Mouse (Mus musculus) hindbrain, embryonic 16.5 days (tissue): Measurements from ENCODE around the gene Rps18. TPM values are rescaled to one million over a fixed set of nuclear protein-coding genes. Genes with fewer than 3 reads are reported as not detected.
A peak's percentile ranks its signal among the peaks of the same experiment; 100 is the strongest.

Source experiments
- ATAC-seq: fragments of 200-750 bp; cut with Nextera tagmentation; 2 replicates; pipeline ENCODE4 v1.8.0; 2017; ENCODE audit warnings: moderate TSS enrichment, moderate library complexity
- H3K27ac ChIP-seq: fragments of 300-500 bp; sonication (generic); 2 replicates; pipeline ENCODE4 v1.5.1; 2014; ENCODE audit warnings: low read depth, mild to moderate bottlenecking, control low read depth, low read length, moderate library complexity
- H3K27me3 ChIP-seq: fragments of 300-500 bp; sonication (generic); replicated peaks from 2 replicates; pipeline ENCODE4 v1.6.1; 2014; ENCODE audit warnings: low read length; ENCODE audit not compliant: control insufficient read depth, insufficient read depth
- H3K36me3 ChIP-seq: fragments of 300-500 bp; sonication (generic); 2 replicates; pipeline ENCODE4 v1.6.1; 2014; ENCODE audit warnings: mild to moderate bottlenecking, low read length, moderate library complexity, mixed read lengths; ENCODE audit not compliant: control insufficient read depth, insufficient read depth
- H3K4me1 ChIP-seq: fragments of 300-500 bp; sonication (generic); 2 replicates; pipeline ENCODE4 v1.6.1; 2014; ENCODE audit warnings: low read depth, low read length; ENCODE audit not compliant: control insufficient read depth, insufficient read depth
- H3K4me2 ChIP-seq: fragments of 300-500 bp; sonication (generic); 2 replicates; pipeline ENCODE4 v1.6.1; 2014; ENCODE audit warnings: mild to moderate bottlenecking, low read length, control low read depth, moderate library complexity
- H3K4me3 ChIP-seq: fragments of 300-500 bp; sonication (generic); 2 replicates; pipeline ENCODE4 v1.5.1; 2014; ENCODE audit warnings: mild to moderate bottlenecking, low read length, control low read depth, moderate library complexity
- H3K9ac ChIP-seq: fragments of 300-500 bp; sonication (generic); 2 replicates; pipeline ENCODE4 v1.6.1; 2014; ENCODE audit warnings: low read depth, mild to moderate bottlenecking, control low read depth, low read length, moderate library complexity
- H3K9me3 ChIP-seq: fragments of 300-500 bp; sonication (generic); 2 replicates; pipeline ENCODE4 v1.6.1; 2014; ENCODE audit warnings: mild to moderate bottlenecking, low read length, moderate library complexity; ENCODE audit not compliant: control insufficient read depth
- WGBS: fragments of 180-500 bp; shearing (Covaris S2); extraction: QIAGEN DNeasy Blood & Tissue Kit; methylation state at CpG from one replicate; pipeline ENCODE4 v1.1.7; 2014; 5-methylcytosine and 5-hydroxymethylcytosine counted together
- polyA plus RNA-seq: library from polyadenylated mRNA; unstranded; fragments of >200 nt; fragmentation: Nextera tagmentation; extraction: Ambion mirVana; gene quantifications from 2 replicates; pipeline ENCODE4 v1.2.1, GENCODE M21; 2015

Gene Rps18
- polyA plus RNA-seq, 1 experiment from 2014 or later: 697 TPM

GRCm38 (mm10) chr17:33930280-33931158 is 25.3 kb downstream of the Rps18 start:
- ATAC-seq: peak; percentile 5; the same call in 1 of the 2 replicates

GRCm38 (mm10) chr17:33929371-33930279 is 26.2 kb downstream of the Rps18 start, which contains the start of gene Rgl2:
Rgl2 (plus strand) TSS chr17:33929543.
- under 1% methylated on average over 78 of the region's 80 CpGs for WGBS
- Histone ChIP-seq H3K9ac (peak within 1 kb of the TSS; percentile 86), H3K27ac (peak within 1 kb of the TSS; percentile 90), H3K4me1 (peaks cover 12% of the 10 kb centered on the region), H3K4me2 (peak within 1 kb of the TSS; percentile 92), H3K9me3 (no peaks in the 10 kb centered on the region), H3K4me3 (peak within 1 kb of the TSS; percentile 73), H3K36me3 (peaks cover 6% of the 10 kb centered on the region), H3K27me3 (no peaks in the 10 kb centered on the region)
- ATAC-seq: peak; percentile 88

More at GRCm38 (mm10) chr17:33930280-33931158, 25.3 kb downstream of the Rps18 start:
- H3K27me3 ChIP-seq: no peaks in the 10 kb centered on the region
- H3K4me2 ChIP-seq: peak overlapping the region; percentile 92
- peak overlapping the region; percentile 73 for H3K4me3 ChIP-seq
- H3K4me1 ChIP-seq: peaks cover 12% of the 10 kb centered on the region
- peak overlapping the region; percentile 86 for H3K9ac ChIP-seq
- no peaks in the 10 kb centered on the region for H3K9me3 ChIP-seq
- H3K27ac ChIP-seq: peak overlapping the region; percentile 90
- under 1% methylated on average over 44 of the region's 45 CpGs for WGBS
- H3K36me3 ChIP-seq: peaks cover 12% of the 10 kb centered on the region

GRCm38 (mm10) chr17:33928251-33928947 is 27.4 kb downstream of the Rps18 start:
- WGBS: 64% methylated on average over 21 of the region's 21 CpGs
- H3K27ac ChIP-seq: no peak overlapping the region; the same call in 1 of the 2 replicates
- no peaks in the 10 kb centered on the region for H3K9me3 ChIP-seq
- H3K36me3 ChIP-seq: peaks cover 6% of the 10 kb centered on the region
- peak overlapping the region; percentile 92 for H3K4me2 ChIP-seq
- no peak for ATAC-seq
- H3K9ac ChIP-seq: peak overlapping the region; percentile 74
- peak overlapping the region; percentile 73 for H3K4me3 ChIP-seq
- H3K27me3 ChIP-seq: no peaks in the 10 kb centered on the region
- H3K4me1 ChIP-seq: peaks cover 12% of the 10 kb centered on the region

- Histone ChIP-seq H3K9me3 (no peaks in the 10 kb centered on the region), H3K4me2 (no peak overlapping the region), H3K4me3 (no peak overlapping the region), H3K27ac (no peak overlapping the region), H3K27me3 (no peaks in the 10 kb centered on the region), H3K9ac (no peak overlapping the region), H3K36me3 (no peaks in the 10 kb centered on the region), H3K4me1 (peaks cover 10% of the 10 kb centered on the region)
- ATAC-seq: no peak
- 74% methylated on average over 17 of the region's 17 CpGs for WGBS
These were observed 29.4 kb downstream of the Rps18 start for GRCm38 (mm10) chr17:33926207-33926932.

- H3K27ac ChIP-seq: no peak overlapping the region
- peaks cover 6% of the 10 kb centered on the region for H3K4me1 ChIP-seq
- H3K9ac ChIP-seq: no peak overlapping the region
- no peak for ATAC-seq
- no peak overlapping the region for H3K4me3 ChIP-seq
- no peaks in the 10 kb centered on the region for H3K36me3 ChIP-seq
- 85% methylated on average over 21 of the region's 21 CpGs for WGBS
- H3K9me3 ChIP-seq: no peaks in the 10 kb centered on the region
- H3K27me3 ChIP-seq: no peaks in the 10 kb centered on the region
- H3K4me2 ChIP-seq: no peak overlapping the region
These were observed 30.2 kb downstream of the Rps18 start for GRCm38 (mm10) chr17:33925406-33926116.

GRCm38 (mm10) chr17:33924577-33925283 is 31.1 kb downstream of the Rps18 start:
- no peak overlapping the region for H3K4me3 ChIP-seq
- H3K36me3 ChIP-seq: no peaks in the 10 kb centered on the region
- H3K27ac ChIP-seq: no peak overlapping the region
- H3K4me1 ChIP-seq: peaks cover 13% of the 10 kb centered on the region
- H3K27me3 ChIP-seq: no peaks in the 10 kb centered on the region
- 89% methylated on average over 10 of the region's 10 CpGs for WGBS
- no peak overlapping the region for H3K9ac ChIP-seq
- no peak for ATAC-seq
- H3K4me2 ChIP-seq: no peak overlapping the region
- no peaks in the 10 kb centered on the region for H3K9me3 ChIP-seq

- no peak for ATAC-seq
- Histone ChIP-seq H3K4me2 (no peak overlapping the region), H3K4me3 (no peak overlapping the region), H3K27me3 (0 out of 2 replicates have a peak, but pooled peaks cover 3% of the 10 kb centered on the region), H3K9ac (no peak overlapping the region), H3K9me3 (no peaks in the 10 kb centered on the region), H3K4me1 (peaks cover 24% of the 10 kb centered on the region), H3K27ac (no peak overlapping the region), H3K36me3 (no peaks in the 10 kb centered on the region)
- WGBS: 88% methylated on average over 7 of the region's 7 CpGs
These were observed 34.4 kb downstream of the Rps18 start for GRCm38 (mm10) chr17:33921361-33921760.
